Mouse (Mus musculus) WW6 (cell line): ENCODE data around the gene Rab24.
A peak's percentile ranks its signal among the peaks of the same experiment; 100 is the strongest.

Experiments
- DNase-seq: peaks from one replicate; pipeline ENCODE4 v3.0.0-alpha.2; 2013; ENCODE audit warnings: low read depth, low spot score

Gene Rab24

DNA sequence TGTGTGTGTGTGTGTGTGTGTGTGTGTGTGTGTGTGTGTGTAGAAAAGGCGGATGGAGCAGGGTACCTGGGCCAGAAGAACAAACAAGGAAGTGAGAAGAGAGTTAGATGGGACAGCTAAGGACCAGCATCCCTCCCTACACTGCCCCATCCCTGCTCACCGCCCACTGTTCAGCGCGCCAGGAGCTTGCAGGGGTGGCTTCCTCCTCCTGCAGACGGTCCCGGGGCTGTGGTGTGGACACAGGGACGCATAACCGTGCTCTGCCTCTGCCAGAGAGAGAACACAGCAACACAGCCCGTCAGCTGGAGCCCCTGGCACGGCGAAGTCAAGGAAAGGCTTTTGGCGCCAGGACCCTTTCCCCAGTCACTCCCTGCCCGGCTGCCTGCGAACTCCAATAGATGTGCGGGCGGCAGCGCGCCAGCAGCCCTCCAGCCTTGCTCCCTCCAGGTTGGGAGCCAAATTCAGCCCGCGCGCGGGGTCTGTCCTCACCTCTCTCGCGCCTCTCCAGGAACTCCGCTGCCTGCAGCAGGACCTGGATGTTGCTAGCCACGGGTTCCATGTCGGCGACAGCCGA, 7.5 kb upstream of the Rab24 start:
- DNase-seq = no peak

DNA sequence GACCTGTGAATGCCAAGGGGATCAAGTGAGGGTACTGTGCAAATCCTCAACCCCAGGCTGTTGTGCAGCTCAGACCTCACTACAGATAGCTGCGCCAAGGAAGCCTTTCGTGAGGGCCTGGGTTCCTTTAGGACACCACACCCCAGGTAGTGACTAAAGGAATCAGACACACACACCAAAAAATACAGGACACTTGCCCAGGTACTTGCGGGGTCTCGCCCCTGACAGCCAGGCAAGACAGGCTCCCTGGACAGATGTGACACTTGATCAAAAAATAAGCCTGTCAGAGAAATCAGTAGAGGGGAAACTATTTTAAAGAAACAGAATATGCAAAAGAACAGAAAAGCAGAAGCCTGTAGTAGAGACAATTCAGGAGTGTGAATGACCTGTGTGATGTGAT, 6.9 kb upstream of the Rab24 start:
- no peak for DNase-seq

DNA sequence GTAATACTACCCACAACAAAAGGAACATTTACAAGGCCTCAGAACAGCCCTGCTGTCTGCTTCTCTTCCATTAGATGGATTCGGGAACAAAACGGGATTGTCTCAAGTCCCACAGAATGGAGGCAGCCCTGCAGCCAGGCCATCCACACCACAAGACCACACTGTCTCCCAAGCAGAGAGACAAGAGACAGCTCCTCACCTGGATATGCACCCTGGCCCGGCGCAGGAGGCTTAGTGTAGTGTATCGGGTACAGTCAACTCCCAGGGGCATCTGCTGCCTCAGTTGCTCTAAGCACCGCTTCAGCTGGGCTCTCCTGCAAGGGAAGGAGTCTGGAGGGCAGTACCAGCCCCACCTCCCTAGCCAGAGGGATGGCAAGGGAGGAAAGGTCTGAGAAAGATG, 6.4 kb upstream of the Rab24 start:
- no peak for DNase-seq

DNA sequence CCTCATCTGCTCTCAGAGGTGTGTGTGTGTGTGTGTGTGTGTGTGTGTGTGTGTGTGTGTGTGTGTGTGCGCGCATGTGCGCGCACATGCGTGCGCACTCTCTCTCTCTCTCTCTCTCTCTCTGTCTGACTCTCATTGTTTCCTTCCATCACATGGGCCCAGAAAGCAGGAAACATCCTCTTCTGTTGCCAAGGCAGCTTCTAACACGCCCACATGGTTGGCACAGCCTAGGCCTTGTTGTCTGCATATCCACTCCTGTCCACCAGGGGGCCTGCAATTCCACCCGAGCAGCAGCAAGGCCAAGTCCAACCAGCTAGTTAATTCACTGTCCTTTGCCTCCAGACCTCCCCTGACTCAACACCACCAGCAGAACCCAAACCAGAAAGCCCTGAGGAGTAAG, 5.9 kb upstream of the Rab24 start:
- peak; percentile 70 for DNase-seq

DNA sequence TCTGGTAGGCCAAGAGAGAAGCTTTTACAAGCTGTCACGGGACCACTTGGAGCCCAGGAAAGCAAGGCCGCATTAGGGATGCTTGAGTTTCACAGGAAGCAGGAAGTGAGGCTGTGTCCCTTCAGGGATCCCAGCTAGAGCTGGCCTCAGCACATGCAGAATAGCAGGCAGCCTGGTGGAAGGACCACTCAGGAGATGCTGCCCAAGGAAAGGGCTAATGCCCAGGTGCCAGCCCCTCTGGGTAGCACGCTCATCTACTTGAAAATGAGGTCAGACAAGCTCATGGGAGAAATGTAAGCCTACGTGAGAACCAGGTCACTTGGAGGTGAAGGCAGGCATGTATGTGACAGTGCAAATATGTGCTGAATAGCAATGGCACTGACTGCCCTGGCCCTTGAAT, 5.4 kb upstream of the Rab24 start:
- no peak for DNase-seq

DNA sequence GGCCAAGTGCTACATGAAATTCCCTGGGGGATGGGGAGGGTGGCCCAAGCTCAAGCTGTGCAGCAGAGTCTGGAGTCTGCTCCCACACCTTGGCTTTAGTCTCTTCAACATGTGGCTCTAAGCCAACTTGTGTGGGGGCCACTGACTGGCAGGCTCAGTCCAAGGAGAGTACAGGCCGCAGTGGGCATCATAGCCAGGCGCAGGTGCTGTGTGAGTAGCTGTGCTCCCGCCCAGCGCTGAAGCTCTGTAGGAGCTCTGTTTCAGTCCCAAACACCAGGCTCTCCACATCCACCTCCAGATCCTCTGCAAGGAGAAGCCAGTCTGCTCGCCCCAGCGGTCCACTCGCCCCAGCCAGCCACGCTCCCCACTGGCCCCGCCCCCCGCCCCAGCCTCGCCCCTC, 3.9 kb upstream of the Rab24 start:
- no peak for DNase-seq

DNA sequence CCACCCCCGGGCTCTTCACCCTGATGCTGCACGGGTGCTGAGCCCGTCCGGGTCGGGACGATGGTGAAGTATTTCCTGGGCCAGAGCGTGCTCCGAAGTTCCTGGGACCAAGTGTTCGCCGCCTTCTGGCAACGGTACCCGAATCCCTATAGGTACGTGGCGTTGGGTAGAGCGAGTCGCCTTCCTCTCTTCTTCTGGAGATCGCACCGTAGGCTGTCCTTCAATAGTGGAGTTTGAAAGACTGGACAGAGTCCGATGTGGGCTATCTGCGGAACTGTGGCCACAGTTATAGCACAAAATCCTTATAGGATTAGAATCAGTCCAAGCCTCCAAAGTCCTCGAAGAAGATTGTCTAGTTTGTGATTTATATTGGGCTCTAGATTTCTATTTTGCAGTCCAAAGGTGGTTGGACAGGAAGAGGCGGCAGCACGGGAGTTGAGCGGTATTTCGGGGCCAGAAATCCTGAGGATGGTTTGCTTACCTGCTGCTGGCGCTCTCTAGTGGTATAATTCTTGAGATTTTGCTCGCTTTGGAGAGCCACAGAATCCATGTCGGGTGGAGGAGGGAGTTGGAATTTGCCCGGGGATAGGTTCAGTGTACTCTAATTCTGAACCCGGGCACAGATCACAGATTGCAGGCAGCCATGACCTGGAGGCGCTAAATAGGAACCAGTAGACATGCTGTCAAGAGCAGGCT, 532 bp upstream of the Rab24 start:
- no peak for DNase-seq

DNA sequence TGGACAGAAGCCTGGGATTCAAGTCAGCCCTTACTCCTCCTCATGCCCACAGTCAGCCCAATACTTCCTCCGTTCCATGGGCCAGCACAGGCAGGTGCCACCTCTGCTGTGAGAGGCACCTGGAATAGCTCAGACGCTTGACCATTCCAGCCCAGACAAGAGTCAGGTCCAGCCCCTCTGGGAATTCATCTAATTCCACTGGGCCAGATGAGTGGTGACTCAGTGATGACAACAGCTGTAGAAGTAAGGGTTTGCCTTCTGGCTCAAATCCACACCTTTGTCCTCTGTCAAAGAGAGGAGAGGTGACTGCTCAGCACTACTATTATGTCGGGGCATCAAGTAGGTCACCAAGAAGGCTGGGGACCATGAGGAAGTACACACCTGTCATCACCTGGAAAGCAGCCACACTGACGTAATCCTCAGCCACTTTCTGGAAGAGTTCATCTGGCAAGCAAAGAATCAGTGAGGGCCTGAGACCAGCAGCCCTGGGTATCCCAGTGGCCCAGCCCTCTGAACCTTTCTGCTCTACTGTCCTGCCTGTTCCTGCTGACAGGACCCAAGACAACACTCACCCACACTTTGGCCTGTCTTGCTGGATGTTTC, 1.7 kb downstream of the Rab24 start, which contains the start of gene Prelid1:
TSS of gene Prelid1 (plus strand) at position 570 of the 603 bp plus-strand sequence.
- DNase-seq = no peak

DNA sequence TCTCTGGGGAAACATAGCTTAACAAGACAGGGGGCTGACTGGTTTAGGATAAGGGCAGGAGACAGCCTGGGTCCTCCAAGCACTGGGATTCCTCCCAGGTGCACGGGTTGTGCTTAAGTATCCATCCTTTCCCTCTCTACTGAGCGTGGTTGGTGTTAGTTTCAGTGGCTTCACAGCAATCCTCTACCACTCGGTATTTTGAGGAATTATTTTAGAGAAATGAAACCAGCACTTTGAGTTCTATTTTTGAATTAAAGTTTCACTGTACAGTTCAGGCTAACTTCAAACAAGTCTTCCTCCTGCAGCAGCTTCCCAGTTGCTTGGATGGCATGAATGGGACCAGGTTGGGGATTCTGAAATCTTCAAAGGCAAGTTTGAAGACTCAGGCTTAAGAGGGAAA, 3.4 kb downstream of the Rab24 start:
- no peak for DNase-seq

DNA sequence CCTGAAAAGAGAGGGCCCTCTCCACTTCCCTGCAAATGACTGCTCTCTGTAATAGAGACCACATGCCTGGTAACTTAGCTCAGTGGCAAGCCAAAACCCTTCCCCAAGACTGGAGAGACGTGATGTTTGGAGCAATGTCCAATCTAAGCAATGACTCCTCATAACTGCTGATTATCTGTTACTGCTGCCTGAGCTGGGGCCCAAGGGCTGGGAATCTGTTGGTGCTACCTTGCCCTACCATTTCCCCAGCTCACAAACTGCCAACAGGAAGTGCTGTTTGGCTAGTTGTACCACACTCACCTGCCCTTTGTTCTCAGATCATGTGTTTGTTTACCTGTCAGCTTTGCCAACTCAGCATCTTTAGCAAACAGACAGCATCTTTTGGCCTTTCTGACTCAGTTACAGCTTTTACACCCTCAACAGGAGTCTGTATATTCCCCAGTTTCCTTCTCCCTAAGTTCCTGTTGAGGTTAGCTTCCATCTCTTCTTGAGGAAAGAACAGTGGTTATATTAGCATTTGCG, 6.8 kb downstream of the Rab24 start:
- DNase-seq = no peak

DNA sequence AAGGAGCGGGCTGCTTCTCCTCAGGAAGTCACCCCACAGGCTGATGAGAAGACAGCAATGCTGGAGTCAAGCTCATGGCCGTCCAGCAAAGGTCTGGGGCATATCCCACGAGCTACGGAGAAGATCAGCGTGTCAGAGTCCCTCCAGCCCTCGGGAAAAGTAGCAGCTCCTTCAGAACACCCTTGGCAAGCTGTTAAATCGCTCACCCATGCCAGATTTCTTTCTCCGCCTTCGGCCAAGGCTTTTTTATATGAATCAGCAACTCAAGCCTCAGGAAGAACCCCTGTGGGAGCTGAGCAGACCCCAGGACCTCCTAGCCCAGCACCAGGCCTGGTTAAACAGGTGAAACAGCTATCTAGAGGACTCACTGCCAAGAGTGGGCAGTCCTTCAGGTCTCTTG, 8.7 kb downstream of the Rab24 start:
- DNase-seq = no peak

DNA sequence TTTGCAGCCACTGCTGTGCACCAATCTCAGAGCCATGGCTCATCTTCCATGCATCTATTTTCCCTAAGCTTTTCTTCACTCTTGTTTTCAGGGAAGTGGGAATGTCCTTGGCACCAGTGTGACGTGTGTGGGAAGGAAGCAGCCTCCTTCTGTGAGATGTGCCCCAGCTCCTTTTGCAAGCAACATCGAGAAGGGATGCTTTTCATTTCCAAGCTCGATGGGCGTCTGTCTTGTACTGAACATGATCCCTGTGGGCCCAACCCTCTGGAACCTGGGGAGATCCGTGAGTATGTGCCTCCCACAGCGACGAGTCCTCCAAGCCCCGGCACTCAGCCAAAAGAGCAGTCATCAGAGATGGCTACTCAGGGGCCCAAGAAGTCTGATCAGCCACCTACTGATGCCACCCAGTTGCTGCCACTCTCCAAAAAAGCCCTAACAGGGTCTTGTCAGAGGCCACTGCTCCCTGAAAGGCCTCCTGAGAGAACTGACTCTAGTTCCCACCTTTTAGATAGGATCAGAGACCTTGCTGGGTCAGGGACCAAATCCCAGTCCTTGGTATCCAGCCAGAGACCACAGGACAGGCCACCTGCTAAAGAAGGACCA, 9.6 kb downstream of the Rab24 start:
- DNase-seq = no peak

DNA sequence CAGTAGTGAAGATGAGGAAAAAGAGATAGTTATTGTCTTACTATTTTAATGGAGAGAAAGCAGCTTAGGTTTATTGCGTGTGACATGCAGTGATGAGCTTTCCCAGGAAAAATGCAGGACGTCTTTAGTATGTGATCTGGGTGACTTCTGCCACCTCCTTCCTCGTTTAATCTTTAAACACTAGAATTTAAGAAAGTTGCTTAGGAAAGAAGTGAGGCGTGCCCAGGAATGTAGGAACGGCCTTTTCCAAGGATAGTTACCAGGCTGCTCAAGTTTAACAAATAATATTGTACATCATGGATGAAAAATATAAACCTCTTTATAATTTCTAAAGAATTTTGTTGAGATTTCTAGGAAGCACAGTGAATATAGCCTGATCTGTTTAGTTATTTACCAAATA, 20.8 kb downstream of the Rab24 start:
- DNase-seq = no peak

DNA sequence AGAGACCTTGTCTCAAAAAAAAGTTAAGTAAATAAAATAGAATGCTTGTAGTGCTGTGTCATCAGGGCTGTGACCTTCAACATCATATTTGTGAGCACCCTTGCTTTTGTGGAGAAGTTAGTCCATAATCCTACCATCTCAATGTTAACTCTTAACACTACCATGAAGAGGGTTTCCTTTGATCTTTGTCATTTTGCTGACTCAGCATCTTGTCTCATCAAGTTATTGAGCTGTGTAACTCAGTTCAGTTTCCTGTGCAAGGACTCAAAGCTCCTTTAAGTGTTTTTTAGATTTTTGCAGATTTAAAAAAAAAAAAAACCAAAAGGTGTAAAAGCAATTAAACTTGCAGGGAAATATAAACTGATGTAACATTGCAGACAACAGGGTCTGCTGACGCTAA, 25.0 kb downstream of the Rab24 start:
- DNase-seq = no peak

DNA sequence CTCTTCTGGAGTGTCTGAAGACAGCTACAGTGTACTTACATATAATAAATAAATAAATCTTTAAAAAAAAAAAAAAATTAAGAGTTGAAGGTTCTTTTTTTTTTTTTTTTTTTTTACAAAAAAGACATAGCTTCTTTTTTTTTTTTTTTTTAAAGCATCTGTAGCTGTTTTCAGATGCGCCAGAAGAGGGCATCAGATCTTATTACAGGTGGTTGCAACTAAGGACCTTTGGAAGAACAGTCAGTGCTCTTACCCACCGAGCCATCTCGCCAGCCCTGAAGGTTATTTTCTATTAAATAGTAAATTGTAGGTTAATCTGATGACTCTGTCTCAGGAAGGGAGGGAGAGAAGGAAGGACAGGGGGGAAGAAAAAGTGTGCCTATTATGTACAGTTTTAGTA, 32.9 kb downstream of the Rab24 start:
- DNase-seq = no peak

DNA sequence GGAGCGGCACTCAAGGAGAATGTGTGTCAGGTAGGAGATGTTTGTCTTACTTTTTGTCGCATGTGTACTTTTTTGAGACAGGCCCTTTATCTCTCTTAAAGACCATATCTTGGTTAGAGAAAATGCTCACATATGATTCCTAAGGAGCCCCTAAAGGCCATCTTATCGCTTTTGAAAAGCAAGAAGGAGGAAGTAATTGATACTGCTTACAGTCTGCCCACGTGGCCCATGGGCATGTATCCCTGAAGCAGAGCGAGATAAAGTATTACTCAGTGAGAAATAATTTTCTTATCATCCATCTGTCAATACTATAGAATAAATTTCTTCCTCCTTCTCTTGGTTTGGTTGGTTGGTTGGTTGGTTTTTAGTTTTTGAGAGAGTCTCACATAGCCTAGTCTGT, 44.1 kb downstream of the Rab24 start:
- no peak for DNase-seq

DNA sequence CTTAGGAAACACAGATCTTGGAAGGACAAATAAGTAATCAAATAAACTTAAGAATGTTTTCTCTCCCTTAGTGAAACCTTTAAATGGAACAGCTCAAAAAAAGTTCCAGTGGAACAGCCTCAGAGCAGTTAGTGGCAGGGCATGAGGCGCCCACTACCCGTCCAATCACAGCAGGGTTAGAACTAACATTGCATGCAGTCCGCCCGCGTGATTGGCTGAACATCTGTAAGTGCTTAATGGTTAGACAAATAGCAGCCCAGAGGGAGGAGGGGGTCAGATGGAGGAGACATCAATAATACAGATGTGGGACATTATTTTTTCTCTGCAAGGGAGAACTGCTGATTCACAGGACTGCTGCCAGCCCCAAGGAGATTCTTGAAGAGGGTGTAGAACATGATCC, 44.5 kb downstream of the Rab24 start:
- no peak for DNase-seq
